13 mouse cellular contexts compared by ENCODE assay signal in genomic region chr11:100513716-100514115, GRCm38 (mm10). TPM values are rescaled to one million over a fixed set of nuclear protein-coding genes. Genes with fewer than 3 reads are reported as not detected.
"Had no signal": no experiment of that assay in that cellular context is flagged by ENCODE, and none has a peak within 500 bp of the region (broad histone marks: within the 10 kb centered on the region; RNA-seq: fewer than 3 reads in every experiment).

No protein-coding gene starts in this region.

- DNase-seq: kidney, adult 11 months; kidney, adult 8-10 months; kidney, postnatal 10 days; kidney, postnatal 4 days; left cerebral cortex, postnatal 4 days; liver, postnatal 0 days; lung, embryonic 14.5 days; right cerebral cortex, adult 18-20 months; right cerebral cortex, postnatal 14 days; right cerebral cortex, postnatal 4 days; thymus, adult 18-20 months; thymus, postnatal 36 days had no signal

RNA-seq across cellular contexts. Expression of gene Ttc25, which starts 31.7 kb away (rescaled TPM):
- total RNA-seq: monocyte, adult 5-6 weeks had no signal
